Mouse (Mus musculus): ENCODE measurements around the gene Atf2.

Gene Atf2

DNA sequence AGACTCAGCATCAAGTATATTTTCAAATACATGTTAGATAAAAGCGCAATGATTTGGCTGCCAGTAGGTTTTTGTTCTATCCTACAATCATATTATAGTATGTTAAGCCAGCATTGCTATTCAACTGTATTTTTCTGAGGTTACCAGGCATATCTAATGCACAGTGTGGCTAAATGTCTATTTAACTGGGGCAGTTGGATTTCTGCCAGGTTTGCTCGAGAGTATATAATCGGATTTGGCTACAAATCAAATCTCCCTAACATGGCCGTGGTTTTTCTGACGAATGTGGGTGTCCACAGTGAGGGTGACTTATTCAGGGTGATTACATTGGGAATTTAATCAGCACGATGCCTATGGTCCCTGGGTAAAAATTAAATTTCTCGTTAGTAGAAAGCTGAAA, 112.6 kb downstream of the Atf2 start:
- in situ Hi-C loops (cut with MboI; ENCODE audit: unreplicated experiment in 2 of 2), result no loop called here

GRCm38 (mm10) chr2:73779016-73779595, 113.3 kb downstream of the Atf2 start:
- in situ Hi-C loops (cut with MboI; ENCODE audit: unreplicated experiment in 2 of 2), result no loop called here

GRCm38 (mm10) chr2:73776936-73777335, 115.5 kb downstream of the Atf2 start:
- in situ Hi-C loops (cut with MboI; ENCODE audit: unreplicated experiment in 2 of 2), result no loop called here

GRCm38 (mm10) chr2:73775683-73776310, 116.6 kb downstream of the Atf2 start:
- in situ Hi-C loops (cut with MboI; ENCODE audit: unreplicated experiment in 2 of 2), result no loop called here

GRCm38 (mm10) chr2:73774786-73775682, 117.4 kb downstream of the Atf2 start, which contains the start of gene Chn1:
Chn1 (minus strand) TSS chr2:73775346.
- in situ Hi-C loops (cut with MboI; ENCODE audit: unreplicated experiment in 2 of 2), result no loop called here

DNA sequence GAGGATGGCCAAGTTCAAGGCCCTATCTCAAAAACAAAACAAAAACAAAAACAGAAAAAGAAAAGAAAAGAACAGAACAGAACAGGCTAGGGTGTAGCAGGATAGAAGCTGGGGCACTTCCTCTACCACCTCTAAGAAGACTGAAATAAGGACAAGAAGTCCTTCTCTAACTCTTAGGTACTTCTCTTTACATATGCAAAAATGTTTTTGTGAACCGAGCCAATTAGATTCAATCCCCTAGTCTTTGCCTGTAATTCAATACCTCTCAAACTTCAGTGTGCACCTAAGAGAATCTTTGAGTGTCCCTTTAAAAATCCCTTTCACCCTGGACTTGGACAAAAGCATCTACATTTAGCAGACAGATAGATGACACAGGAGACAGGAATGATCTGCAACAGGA, 119.5 kb downstream of the Atf2 start:
- in situ Hi-C loops (cut with MboI; ENCODE audit: unreplicated experiment in 2 of 2), result no loop called here

GRCm38 (mm10) chr2:73768669-73769068, 123.8 kb downstream of the Atf2 start:
- in situ Hi-C loops (cut with MboI; ENCODE audit: unreplicated experiment in 2 of 2), result no loop called here

All from v-Abl transformed pro-B cells (cell line).